Mouse (Mus musculus) olfactory bulb, adult 2 months (tissue): ENCODE results near the gene Npb. TPM values are rescaled to one million over a fixed set of nuclear protein-coding genes. Genes with fewer than 3 reads are reported as not detected.

Source experiments
- H3K27ac ChIP-seq: fragments of 200-500 bp; 2 replicates; pipeline ENCODE4 v1.5.1; 2012; ENCODE audit warnings: low read depth, low read length; ENCODE audit not compliant: insufficient read depth
- H3K4me1 ChIP-seq: fragments of 200-500 bp; 2 replicates; pipeline ENCODE4 v1.6.1; 2012; ENCODE audit warnings: low read length; ENCODE audit not compliant: control insufficient read depth, insufficient read depth
- H3K4me3 ChIP-seq: fragments of 200-500 bp; 2 replicates; pipeline ENCODE4 v1.5.1; 2012; ENCODE audit warnings: mild to moderate bottlenecking, low read depth, low read length, moderate library complexity; ENCODE audit not compliant: insufficient read depth
- CTCF ChIP-seq: fragments of 200-500 bp; IDR thresholded peaks from 2 replicates; pipeline ENCODE4 v1.5.1; 2012; ENCODE audit warnings: low read depth, mild to moderate bottlenecking, low read length, moderate library complexity; ENCODE audit not compliant: insufficient read depth
- POLR2A ChIP-seq: fragments of 200-500 bp; IDR thresholded peaks from 2 replicates; pipeline ENCODE4 v1.6.1; 2012; ENCODE audit warnings: mild to moderate bottlenecking, low read depth, low read length, moderate library complexity; ENCODE audit not compliant: insufficient read depth
- WGBS: fragments of 180-500 bp; shearing (Covaris S2); methylation state at CpG from one replicate; pipeline ENCODE4 v1.1.7; 2018; 5-methylcytosine and 5-hydroxymethylcytosine counted together
- polyA plus RNA-seq: library from polyadenylated mRNA; stranded (reverse); fragments of >200 nt; gene quantifications from 2 replicates; pipeline ENCODE4 v1.2.4, GENCODE M21; 2012; ENCODE audit warnings: low replicate concordance; ENCODE audit not compliant: missing spikeins, insufficient read depth, insufficient read length

The Npb gene
- polyA plus RNA-seq, 1 experiment: not detected

DNA sequence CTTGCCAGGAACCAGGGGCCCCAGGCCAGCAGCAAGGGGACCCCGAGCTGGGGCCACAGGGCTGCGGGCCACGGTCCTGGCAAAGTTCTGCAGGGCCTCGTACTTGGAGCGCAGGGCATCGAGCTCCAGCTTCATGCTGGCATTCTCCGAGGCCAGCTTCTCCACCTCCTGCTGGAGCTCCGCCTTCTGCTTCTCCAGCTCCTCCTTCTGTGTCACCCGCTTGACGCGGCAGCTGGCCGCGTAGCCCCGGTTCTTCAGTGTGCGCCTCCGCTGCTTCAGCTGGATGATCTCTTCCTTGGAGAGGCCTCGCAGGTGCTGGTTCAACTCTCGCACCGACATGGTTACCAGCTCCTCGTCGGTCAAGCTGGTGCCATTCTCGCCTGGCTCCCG, 21.1 kb downstream of the Npb start:
- 67% methylated on average over 23 of the region's 23 CpGs for WGBS
- peaks cover 48% of the 10 kb centered on the region for H3K4me1 ChIP-seq
- no peak overlapping the region for H3K27ac ChIP-seq
- TF ChIP-seq CTCF (no peak), POLR2A (no peak)
- H3K4me3 ChIP-seq: no peak overlapping the region

DNA sequence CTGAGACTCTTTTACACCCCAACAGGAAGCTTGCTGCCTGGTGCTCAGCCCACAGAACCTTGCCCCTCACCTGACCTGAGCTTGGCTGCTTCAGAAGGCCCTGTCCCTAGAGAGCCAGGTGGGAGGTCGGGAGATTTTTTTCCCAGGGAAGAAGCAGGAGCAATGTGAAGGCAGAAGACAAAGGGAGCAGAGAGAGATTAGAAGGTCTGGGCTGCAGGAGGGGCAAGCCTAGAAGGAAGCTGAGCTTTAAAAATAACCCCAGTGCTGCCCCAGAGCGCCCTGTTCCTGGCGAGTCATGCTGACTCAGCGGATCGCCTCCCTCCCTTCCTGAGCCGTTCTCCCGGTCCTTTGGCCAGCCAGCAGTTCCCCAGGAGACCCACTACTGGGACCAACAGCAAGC, 21.6 kb downstream of the Npb start:
- Histone ChIP-seq H3K4me1 (peaks cover 48% of the 10 kb centered on the region), H3K4me3 (no peak overlapping the region), H3K27ac (peak overlapping the region; percentile 48)
- WGBS: 22% methylated on average over 7 of the region's 7 CpGs
- TF ChIP-seq POLR2A (no peak), CTCF (no peak)

DNA sequence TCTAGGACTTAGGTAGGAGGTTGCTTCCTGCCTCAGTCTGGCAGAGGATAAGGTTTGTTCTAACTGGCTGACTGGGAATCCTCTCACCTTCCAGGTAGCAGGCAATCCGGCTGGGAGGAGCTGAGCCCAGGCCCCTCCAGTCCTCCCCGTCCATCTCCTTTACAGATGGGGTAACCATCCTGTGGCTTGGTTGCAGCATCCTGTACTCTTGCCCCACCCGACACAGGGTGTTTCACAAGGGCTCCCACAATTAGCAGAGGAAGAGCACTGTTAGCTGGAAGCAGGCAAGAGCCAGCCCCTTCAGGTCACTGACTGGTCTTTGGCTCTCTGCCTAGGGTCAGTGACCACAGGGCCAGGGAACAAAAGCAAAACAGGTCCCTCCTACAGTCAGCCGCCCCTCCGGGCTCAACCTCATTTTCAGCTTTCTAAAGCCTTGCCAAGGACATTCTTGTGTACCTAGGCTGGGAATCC, 22.2 kb downstream of the Npb start:
- peak overlapping the region; percentile 48 for H3K27ac ChIP-seq
- TF ChIP-seq CTCF (no peak), POLR2A (no peak)
- H3K4me3 ChIP-seq: no peak overlapping the region
- H3K4me1 ChIP-seq: peaks cover 44% of the 10 kb centered on the region
- 40% methylated on average over 5 of the region's 5 CpGs for WGBS

DNA sequence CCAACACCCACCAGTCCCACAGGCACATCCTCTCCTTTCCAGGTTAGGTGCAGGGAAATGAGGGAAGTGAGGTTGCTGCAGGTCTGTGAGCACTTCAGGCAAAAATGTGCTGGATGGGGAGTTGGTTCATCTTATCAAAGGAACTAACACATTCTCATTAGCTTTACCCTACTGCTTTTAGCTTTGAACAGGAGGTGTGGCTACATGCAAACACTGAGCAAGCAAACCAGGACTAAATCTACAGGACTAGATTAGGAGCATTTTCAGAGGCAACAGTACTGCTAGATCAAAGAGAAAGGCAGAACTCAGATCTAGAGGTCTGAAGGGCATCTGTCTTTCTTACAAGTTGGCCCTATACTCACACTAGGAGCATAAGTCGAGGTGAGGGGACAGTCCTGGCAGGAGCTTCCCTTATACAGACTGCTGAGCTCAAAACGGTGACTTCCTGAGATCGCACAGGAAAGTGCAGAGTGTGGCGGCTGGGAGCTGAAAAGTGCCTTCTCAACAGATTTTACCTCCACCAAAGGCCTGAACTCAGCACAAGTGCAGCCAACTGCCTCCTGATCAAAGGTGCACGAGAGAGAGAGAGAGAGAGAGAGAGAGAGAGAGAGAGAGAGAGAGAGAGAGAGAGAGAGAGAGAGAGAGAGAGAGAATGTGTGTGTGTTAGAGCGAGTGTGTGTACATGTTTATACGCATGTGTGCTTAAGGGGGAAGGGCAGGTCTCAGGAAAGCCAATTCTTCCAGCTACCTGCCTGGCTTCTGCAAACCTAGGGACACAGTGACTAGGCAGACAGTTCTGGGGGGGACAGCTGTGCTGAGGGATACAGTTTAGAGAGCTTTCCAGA, 22.8 kb downstream of the Npb start:
- WGBS: 39% methylated on average over 7 of the region's 7 CpGs
- H3K4me3 ChIP-seq: no peak overlapping the region
- no peak overlapping the region for H3K27ac ChIP-seq
- H3K4me1 ChIP-seq: peaks cover 44% of the 10 kb centered on the region
- TF ChIP-seq POLR2A (no peak), CTCF (no peak)

DNA sequence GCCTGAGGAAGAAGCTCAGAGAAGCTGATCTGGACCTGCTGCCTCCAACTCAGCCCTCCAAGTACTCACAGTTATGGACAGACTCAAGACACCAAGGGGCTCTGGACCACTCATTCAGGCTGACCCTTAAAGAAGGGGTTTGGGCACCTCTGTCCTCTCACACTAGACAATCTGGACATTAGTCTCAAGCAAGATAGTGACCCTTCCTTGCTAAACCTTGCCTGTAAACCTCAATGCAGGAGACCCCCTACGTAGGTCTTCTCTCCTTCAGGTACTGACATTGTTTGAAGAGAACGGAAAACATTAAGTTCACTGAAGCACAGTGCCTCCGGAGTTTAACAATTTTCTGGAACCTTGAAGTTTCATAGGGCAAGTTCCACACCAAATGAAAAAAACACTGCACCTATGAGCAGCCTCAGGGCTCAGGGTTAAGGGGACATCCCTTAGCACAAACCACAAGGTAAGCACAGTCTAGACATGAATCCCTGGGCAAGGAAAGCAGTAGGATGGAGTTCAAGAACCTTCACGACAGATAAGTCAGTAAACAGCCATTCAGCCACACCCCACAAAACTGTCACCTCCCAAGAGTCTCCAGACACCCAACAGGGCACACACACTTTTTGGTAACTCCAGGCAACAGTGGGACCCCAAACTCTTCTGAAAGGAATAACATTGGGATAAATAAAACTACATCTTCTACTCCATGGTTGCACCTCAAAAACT, 23.6 kb downstream of the Npb start:
- Histone ChIP-seq H3K4me3 (peak overlapping the region; percentile 97), H3K27ac (peak overlapping the region; percentile 82; the same call in 1 of the 2 replicates), H3K4me1 (peaks cover 44% of the 10 kb centered on the region)
- 51% methylated on average over 4 of the region's 4 CpGs for WGBS
- TF ChIP-seq POLR2A (no peak), CTCF (no peak)

DNA sequence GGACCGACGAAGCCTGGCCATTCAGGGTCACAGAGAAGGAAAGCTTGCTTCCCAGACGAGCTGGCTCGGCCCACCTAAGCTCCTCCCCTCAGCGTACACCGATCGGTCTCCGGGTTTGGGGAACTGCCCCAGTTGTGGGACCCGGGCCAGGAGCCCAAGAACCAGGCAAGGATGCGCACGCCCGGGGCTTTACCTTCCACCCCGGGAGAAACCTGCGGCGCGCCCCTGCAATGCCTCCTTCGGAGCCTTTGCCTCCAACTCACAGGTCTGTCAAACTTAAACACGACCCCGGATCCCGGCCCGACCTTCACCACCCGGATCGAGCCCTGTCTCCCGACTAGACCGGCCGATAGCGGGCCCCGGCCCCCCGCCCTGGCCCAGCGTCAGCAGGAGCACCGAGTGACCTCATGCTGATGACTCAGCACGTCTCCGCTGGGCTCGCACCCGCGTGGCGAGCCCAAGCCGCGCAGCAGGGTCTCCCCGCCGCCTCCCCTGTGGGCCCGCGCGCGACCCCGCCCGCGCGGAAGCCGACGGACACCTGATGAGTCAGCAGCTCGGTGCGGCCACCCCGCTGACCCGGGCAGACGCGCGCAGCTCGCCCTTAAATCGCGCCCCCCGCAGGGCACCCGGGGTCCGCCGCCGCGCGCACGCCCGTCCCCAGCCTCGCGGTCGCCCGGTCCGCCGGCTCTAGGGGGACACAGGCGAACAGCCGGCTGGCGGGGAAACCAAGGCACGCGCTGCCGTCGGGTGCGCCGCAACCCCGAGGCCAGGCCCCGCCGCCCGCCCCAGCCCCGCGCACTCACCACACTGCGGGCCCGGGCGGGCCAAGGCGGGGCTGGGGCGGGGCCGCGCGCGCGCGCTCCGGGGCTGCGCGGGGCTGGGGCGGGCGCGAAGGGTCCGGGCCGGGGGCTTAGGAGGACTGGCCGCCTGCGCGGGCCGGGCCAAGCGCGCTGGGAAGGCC, 24.6 kb downstream of the Npb start:
- Histone ChIP-seq H3K4me1 (peaks cover 37% of the 10 kb centered on the region), H3K27ac (peak overlapping the region; percentile 82), H3K4me3 (peak overlapping the region; percentile 97)
- TF ChIP-seq CTCF (no peak), POLR2A (0 out of 2 replicates have a peak, but pooled peaks have one; percentile 7)
- 2% methylated on average over 115 of the region's 116 CpGs for WGBS

DNA sequence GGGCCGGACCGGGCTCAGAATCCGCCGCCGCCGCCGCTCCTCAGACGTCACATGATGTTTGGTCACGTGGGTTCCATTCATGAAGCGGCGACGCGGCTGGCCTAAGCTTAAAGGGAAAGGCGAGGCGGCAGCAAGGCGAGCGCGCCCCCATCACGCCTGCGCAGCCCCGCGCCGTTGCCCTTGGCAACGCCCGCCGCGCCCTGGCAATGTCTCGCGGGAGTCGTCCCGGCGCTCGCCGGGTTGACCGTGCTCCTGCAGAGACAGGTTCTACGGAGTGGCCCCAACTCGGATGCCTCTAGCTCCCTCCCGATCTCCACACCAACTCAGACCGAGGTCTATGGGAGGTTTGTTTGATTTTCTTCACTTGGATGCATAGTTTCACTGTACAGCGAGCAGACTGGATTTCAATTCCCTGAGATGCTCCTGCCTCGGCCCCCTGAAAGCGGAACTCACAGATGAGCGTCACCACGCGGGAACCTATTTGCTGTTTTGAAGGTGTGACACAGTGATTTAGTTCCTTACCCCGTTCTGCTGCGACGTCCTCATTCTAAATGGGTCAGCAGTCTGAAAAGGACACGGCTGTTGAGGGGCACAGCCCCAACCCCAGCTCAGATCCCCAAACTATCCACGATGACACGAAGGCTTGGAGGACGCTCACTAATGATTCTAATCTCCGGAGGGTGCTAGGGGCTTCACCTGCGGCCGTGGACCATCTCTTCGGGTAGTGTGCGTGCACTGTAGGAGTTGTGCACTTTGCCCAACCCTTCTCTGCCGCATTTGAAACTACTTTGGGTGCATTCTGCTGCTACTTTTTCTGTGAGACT, 25.5 kb downstream of the Npb start, which contains the start of gene Mafg:
Gene Mafg (minus strand): TSS at position 81 of the 824 bp plus-strand sequence.
- peaks cover 37% of the 10 kb centered on the region for H3K4me1 ChIP-seq
- WGBS: 10% methylated on average over 58 of the region's 58 CpGs
- H3K4me3 ChIP-seq: peak within 1 kb of the TSS; percentile 97
- H3K27ac ChIP-seq: peak within 1 kb of the TSS; percentile 82
- TF ChIP-seq POLR2A (peak; percentile 44; the same call in 1 of the 2 replicates), CTCF (no peak)
